Mouse (Mus musculus) right cerebral cortex, postnatal 25 days (tissue): ENCODE data around the gene Brk1.

Source experiments
- DNase-seq: peaks from one replicate; pipeline ENCODE4 v3.0.0; 2022

Brk1 gene

GRCm38 (mm10) chr6:113604432-113605223 is at the start of gene Brk1:
Gene Brk1, plus strand, starts transcription at chr6:113604772.
- peak; percentile 88 for DNase-seq

GRCm38 (mm10) chr6:113559736-113560135 is 44.8 kb upstream of the Brk1 start:
- no peak for DNase-seq

- no peak for DNase-seq
These were observed 40.0 kb upstream of the Brk1 start for GRCm38 (mm10) chr6:113564557-113564956.

GRCm38 (mm10) chr6:113576044-113576443 is 28.5 kb upstream of the Brk1 start:
- peak; percentile 40 for DNase-seq

DNA sequence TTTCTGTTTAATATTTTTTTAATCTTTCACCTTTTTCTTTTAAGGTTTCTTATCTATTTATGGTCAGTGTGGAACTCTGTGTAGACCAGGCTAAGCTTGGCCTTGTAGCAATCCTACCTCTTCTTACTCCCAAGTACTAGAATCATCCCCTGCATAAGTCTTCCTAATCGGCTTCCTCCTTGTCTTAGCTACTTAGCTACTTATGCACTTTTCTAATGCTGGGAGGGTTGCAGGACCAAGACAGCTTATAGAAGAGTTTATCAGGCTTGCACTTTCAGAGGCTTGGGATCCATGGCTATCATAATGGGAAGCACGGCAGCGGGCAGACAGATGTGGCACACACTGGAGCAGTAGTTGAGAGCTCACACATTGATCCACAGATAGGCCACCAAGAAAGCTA is 25.3 kb upstream of the Brk1 start:
- DNase-seq = no peak

DNA sequence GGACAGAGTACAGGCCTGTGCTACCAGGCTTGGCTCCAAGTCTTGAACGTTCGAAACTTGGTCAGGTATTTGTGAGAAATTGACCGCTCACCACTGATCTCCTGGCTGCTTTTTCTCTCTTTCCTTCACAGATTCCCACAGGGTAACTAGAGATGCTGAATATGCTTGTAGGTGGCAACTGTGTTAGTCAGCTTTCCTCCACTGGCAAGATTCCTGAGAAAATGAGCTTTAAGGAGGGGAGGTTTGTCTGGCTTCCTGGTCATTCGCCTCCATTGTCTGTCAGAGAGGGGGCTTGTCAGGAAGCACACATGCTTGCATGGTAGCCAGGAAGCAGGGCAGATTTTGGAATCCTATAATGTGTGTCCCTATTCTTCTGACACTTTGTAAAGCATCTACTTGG is 21.5 kb upstream of the Brk1 start:
- peak; percentile 20 for DNase-seq

DNA sequence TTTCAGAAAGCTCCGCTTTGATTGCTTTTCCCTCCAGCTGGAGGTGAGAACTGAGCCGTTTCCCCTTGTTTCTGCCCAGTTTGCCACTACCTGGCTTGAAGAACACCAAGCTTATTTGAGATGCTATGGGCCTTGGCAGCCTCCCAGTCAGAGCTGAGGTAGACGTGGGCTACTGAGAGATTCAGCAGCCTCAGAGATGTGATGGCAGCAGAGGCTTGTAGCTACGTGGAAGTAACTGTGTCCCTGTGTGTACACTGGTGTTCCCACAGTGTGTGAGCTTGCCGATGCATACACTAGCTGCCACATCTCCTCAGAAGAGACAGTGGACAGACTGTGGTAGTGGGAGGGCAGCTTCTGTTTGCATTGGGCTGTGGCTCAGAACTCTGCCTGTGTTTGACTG is 19.5 kb upstream of the Brk1 start:
- no peak for DNase-seq

DNA sequence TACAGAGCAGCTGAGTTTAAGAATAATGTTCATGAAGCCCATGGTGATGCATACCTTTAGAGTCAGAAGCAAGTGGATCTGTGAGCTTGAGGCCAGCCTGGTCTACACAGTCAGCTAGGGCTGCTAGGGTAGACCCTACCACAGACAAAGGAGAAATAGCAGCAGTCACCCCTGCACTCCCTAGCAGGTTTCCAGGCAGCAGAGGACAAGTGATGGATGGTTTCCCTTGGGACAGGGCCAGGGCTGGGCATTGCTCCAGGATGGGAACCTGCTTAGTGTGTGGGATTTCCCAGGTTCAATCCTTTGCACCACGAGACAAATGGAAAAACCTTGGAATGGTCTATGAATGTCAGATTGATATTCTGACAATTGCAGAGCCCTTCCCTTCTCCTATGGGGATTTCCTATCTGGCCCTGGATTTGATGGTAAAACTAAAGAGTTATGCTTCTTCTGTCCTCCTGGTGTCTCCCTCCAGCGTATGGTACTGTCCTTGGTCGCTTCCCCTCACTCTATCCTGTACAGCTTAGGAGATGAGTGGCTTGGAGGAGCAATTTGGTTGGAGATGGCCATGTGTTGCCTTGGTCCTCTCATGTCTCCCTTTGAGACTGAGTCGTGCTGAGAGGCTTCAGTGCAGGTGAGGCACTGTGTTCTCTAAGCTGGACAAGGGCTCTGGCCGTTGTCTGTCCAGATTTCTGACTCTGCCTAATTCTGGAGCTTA is 17.9 kb upstream of the Brk1 start:
- no peak for DNase-seq

DNA sequence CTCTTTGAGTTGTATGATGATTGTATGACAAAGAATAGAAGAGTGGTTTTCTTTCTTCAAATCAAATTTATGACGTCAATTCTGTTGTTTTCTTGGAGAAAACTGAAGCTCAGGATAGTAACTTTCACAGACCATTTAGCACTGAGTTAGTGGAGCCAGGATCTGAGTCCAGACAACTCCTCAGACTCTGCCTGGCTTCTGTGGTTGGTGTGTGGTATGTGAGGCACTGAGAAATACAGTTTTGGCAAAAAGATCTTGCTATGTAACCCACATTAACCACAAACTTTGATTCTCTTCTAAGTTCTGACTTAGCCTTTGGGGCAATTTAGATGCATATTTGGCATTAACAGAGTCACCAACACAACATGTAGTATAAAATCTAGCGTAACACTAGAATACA is 11.9 kb upstream of the Brk1 start:
- DNase-seq = no peak

GRCm38 (mm10) chr6:113597945-113598344 is 6.6 kb upstream of the Brk1 start:
- DNase-seq = no peak

DNA sequence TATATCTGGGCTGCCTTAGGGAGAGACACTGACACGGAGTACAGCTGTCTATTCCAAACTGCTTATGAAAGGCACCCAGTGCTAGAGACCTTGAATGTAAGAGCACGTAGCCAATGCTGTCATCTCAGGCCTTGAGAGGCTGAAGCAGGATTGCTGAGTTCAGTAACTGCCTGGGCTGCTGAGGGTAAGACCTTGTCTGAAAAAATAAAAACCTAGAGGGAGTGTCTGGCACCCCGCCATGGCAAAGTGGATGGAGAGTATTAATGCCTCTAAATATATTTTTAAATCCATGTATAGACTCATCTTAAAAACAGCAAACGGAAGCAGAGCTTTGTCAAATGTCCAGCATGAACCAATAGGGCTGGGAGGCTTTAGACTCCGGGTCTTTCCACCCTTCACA is 4.7 kb upstream of the Brk1 start:
- DNase-seq = no peak

- no peak for DNase-seq
These were observed 3.9 kb upstream of the Brk1 start, which contains the start of gene Fancd2os for GRCm38 (mm10) chr6:113600543-113601139. Gene Fancd2os, minus strand, starts transcription at chr6:113600715.

GRCm38 (mm10) chr6:113602821-113603220 is 1.8 kb upstream of the Brk1 start:
- DNase-seq = no peak

GRCm38 (mm10) chr6:113603993-113604392 is 579 bp upstream of the Brk1 start:
- no peak for DNase-seq

DNA sequence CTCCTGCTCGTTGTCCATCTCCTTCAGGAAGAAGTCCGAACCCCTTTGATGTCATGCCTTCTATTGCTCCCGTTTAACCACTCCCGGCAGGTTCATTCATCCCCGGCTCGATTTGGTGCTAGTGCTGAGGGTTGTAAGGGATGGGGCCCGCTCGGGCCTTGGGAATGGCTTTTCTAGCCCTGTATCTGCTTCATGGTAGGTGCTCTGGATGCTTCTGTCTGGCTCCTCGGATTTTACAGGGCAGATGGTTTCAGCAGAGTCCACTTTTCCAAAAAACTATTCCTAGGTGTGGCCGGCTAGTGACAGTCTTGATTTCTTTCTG is 613 bp downstream of the Brk1 start:
- DNase-seq = peak; percentile 39

GRCm38 (mm10) chr6:113608871-113609270 is 4.3 kb downstream of the Brk1 start:
- DNase-seq = no peak

GRCm38 (mm10) chr6:113609293-113609692 is 4.7 kb downstream of the Brk1 start:
- no peak for DNase-seq

GRCm38 (mm10) chr6:113612258-113612969 is 7.8 kb downstream of the Brk1 start:
- DNase-seq = no peak

GRCm38 (mm10) chr6:113614152-113614551 is 9.6 kb downstream of the Brk1 start:
- DNase-seq = peak; percentile 26

DNA sequence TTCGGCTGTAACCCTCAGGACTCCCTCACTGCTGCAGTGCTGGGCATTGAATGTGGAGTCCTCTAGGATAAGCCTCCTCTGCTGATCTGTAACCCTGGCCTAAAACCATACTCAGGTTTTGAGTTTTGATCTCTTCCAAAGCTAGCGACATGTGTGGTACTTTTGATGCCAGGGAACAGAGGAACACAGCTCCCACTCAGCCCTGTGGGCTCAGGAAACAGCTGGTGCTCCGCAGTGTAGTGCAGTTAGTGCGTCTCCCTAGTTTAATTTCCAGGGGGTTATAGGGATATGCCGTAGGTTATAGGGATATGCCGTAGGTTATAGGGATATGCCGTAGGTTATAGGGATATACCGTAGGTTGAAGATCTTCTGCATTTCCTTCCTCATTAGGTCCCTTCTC is 10.4 kb downstream of the Brk1 start:
- DNase-seq = no peak

- no peak for DNase-seq
These were observed 10.9 kb downstream of the Brk1 start for GRCm38 (mm10) chr6:113615489-113615888.

GRCm38 (mm10) chr6:113623386-113623785 is 18.8 kb downstream of the Brk1 start:
- no peak for DNase-seq
